Mouse (Mus musculus): ENCODE measurements around the gene Bhmt. TPM values are rescaled to one million over a fixed set of nuclear protein-coding genes. Genes with fewer than 3 reads are reported as not detected.

Bhmt gene
- polyA plus RNA-seq, 1 experiment from 2014 or later = not detected

DNA sequence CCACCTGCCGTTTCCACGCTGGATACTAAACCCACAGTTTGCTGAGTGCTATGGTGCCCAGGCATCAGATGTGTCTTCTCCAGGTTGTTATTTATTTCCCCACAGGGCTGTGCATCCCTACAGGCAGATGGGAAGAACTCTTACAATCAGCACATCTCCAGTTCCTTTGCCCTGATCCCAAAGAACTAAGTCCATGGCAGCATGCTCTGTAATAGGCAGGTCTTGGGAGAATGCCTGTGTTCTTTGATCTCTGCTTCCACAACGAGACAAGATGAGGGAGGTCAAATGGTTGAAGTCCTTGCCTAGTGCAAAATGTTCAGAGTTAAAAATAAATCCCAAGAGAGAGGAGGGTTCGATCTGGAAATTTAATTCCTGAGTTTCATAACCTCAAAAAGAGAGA, 1.9 kb upstream of the Bhmt start:
- DNase-seq (ENCODE audit: low spot score) = no peak
- WGBS = 74% methylated on average over 4 of the region's 4 CpGs
- H3K4me3 ChIP-seq = no peak overlapping the region
- H3K36me3 ChIP-seq = no peaks in the 10 kb centered on the region
- no peaks in the 10 kb centered on the region for H3K9me3 ChIP-seq (replicated peaks)
- H3K4me1 ChIP-seq = peaks cover 6% of the 10 kb centered on the region; the same call in 1 of the 2 replicates
- H3K27me3 ChIP-seq (ENCODE audit: low read depth, poor library complexity, severe bottlenecking) = no peaks in the 10 kb centered on the region
- no peak overlapping the region for H3K27ac ChIP-seq

DNA sequence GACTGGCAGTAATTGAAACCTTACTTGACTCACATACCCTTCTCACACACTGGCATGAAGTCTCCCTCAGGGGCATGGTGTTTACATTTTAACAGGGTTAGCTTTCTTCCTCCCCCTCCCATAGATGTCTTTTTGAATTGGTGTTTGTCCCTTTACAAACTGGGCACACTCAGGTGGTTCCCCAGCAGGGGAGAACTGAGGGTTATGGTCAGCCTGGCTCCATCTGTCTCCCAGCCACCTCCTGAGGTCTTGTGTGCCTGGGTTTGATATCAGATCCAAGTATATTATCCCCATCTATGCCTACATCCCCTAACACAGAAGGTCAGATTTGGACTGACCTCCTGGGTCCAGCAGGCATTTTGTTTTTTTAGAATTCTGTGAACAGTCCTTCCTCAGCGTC, 1.2 kb downstream of the Bhmt start:
- 76% methylated on average over 1 of the region's 1 CpGs for WGBS
- no peak overlapping the region for H3K4me3 ChIP-seq
- no peak overlapping the region for H3K27ac ChIP-seq
- DNase-seq (ENCODE audit: low spot score) = no peak
- H3K36me3 ChIP-seq = no peaks in the 10 kb centered on the region
- H3K4me1 ChIP-seq = peaks cover 6% of the 10 kb centered on the region; the same call in 1 of the 2 replicates
- H3K9me3 ChIP-seq (replicated peaks) = no peaks in the 10 kb centered on the region
- H3K27me3 ChIP-seq (ENCODE audit: low read depth, poor library complexity, severe bottlenecking) = no peaks in the 10 kb centered on the region

GRCm38 (mm10) chr13:93632927-93633326, 4.8 kb downstream of the Bhmt start:
- Histone ChIP-seq H3K4me3 (no peak overlapping the region), H3K36me3 (no peaks in the 10 kb centered on the region), H3K27me3 (ENCODE audit: low read depth, poor library complexity, severe bottlenecking) (no peaks in the 10 kb centered on the region), H3K4me1 (peaks cover 16% of the 10 kb centered on the region), H3K9me3 (replicated peaks) (no peaks in the 10 kb centered on the region), H3K27ac (no peak overlapping the region)
- no peak for DNase-seq (ENCODE audit: low spot score)
- WGBS = 84% methylated on average over 5 of the region's 5 CpGs

GRCm38 (mm10) chr13:93630941-93631705, 6.6 kb downstream of the Bhmt start:
- 82% methylated on average over 10 of the region's 10 CpGs for WGBS
- Histone ChIP-seq H3K36me3 (no peaks in the 10 kb centered on the region), H3K4me1 (peaks cover 10% of the 10 kb centered on the region), H3K9me3 (replicated peaks) (no peaks in the 10 kb centered on the region), H3K27me3 (ENCODE audit: low read depth, poor library complexity, severe bottlenecking) (no peaks in the 10 kb centered on the region), H3K27ac (no peak overlapping the region), H3K4me3 (no peak overlapping the region)
- DNase-seq (ENCODE audit: low spot score) = no peak

- no peak overlapping the region for H3K27ac ChIP-seq
- H3K27me3 ChIP-seq (ENCODE audit: low read depth, poor library complexity, severe bottlenecking) = no peaks in the 10 kb centered on the region
- no peak for DNase-seq (ENCODE audit: low spot score)
- no peak overlapping the region for H3K4me3 ChIP-seq
- H3K4me1 ChIP-seq = peaks cover 10% of the 10 kb centered on the region
- 27% methylated on average over 6 of the region's 6 CpGs for WGBS
- H3K9me3 ChIP-seq (replicated peaks) = no peaks in the 10 kb centered on the region
- no peaks in the 10 kb centered on the region for H3K36me3 ChIP-seq
Measured at GRCm38 (mm10) chr13:93628861-93629260, 8.9 kb downstream of the Bhmt start.

- DNase-seq (ENCODE audit: low spot score) = no peak
- H3K27ac ChIP-seq = no peak overlapping the region
- no peaks in the 10 kb centered on the region for H3K27me3 ChIP-seq (ENCODE audit: low read depth, poor library complexity, severe bottlenecking)
- 60% methylated on average over 6 of the region's 6 CpGs for WGBS
- H3K4me1 ChIP-seq = peaks cover 3% of the 10 kb centered on the region; the same call in 1 of the 2 replicates
- H3K4me3 ChIP-seq = no peak overlapping the region
- H3K9me3 ChIP-seq (replicated peaks) = no peaks in the 10 kb centered on the region
- H3K36me3 ChIP-seq = no peaks in the 10 kb centered on the region
Measured at GRCm38 (mm10) chr13:93614361-93614948, 23.3 kb downstream of the Bhmt start.

- Histone ChIP-seq H3K27me3 (ENCODE audit: low read depth, poor library complexity, severe bottlenecking) (no peaks in the 10 kb centered on the region), H3K36me3 (no peaks in the 10 kb centered on the region), H3K9me3 (replicated peaks) (no peaks in the 10 kb centered on the region), H3K27ac (no peak overlapping the region), H3K4me1 (peaks cover 3% of the 10 kb centered on the region; the same call in 1 of the 2 replicates), H3K4me3 (no peak overlapping the region)
- DNase-seq (ENCODE audit: low spot score) = no peak
- WGBS = 81% methylated on average over 4 of the region's 4 CpGs
Measured at GRCm38 (mm10) chr13:93613771-93614170, 24.0 kb downstream of the Bhmt start.

DNA sequence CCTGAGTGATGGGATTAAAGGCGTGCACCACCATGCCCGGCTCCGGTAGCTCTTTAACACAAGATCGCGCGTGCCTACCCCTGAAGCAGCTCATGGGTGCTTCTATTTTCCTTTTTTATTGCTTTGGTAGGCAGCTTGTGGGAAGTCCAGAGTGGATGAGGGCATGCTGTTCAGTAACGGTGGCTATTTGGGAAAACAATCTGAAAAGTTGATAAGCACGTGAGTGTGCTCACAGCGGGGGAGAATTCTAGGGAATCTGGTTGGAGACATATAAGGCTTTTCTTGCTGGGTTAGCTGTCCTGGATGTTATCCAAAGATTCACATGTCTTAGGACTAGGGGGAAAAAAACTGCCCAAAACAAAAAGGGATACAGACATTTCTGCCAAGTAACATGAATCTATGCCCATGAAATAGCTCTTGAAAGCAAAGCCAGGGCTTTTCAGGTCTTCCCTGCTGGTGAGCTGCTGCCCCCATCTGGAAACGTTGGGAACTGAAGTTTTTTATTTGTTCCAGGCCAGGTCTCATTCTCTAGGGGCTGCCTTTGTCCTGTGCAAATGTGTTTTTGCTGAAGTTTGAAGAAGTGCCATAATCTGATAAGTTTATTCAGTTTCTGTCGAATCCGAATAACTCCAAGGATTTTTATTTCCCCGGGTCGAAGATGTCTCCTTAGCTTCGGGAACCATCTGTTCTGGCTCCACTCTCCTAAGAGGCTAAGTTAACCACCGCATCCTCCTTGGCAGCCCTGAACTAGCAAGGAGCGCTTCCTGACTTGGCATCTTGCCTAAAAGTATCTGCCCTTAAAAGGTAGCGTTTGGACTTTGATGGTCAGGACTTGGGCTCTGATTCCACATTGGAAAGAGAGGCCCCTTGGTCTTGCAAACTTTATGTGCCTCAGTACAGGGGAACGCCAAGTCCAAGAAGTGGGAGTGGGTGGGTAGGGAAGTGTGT, 24.8 kb downstream of the Bhmt start:
- Histone ChIP-seq H3K36me3 (no peaks in the 10 kb centered on the region), H3K9me3 (replicated peaks) (no peaks in the 10 kb centered on the region), H3K27ac (no peak overlapping the region), H3K4me3 (no peak overlapping the region), H3K4me1 (peaks cover 3% of the 10 kb centered on the region; the same call in 1 of the 2 replicates), H3K27me3 (ENCODE audit: low read depth, poor library complexity, severe bottlenecking) (no peaks in the 10 kb centered on the region)
- WGBS = 63% methylated on average over 19 of the region's 19 CpGs
- peak; percentile 76 for DNase-seq (ENCODE audit: low spot score)

GRCm38 (mm10) chr13:93608476-93608875, 29.3 kb downstream of the Bhmt start:
- no peaks in the 10 kb centered on the region for H3K9me3 ChIP-seq (replicated peaks)
- no peak overlapping the region for H3K27ac ChIP-seq
- no peaks in the 10 kb centered on the region for H3K36me3 ChIP-seq
- no peaks in the 10 kb centered on the region for H3K27me3 ChIP-seq (ENCODE audit: low read depth, poor library complexity, severe bottlenecking)
- H3K4me3 ChIP-seq = no peak overlapping the region
- peaks cover 3% of the 10 kb centered on the region; the same call in 1 of the 2 replicates for H3K4me1 ChIP-seq
- no peak for DNase-seq (ENCODE audit: low spot score)
- WGBS = 93% methylated on average over 2 of the region's 2 CpGs

GRCm38 (mm10) chr13:93607701-93608100, 30.1 kb downstream of the Bhmt start:
- no peaks in the 10 kb centered on the region for H3K36me3 ChIP-seq
- no peak for DNase-seq (ENCODE audit: low spot score)
- 92% methylated on average over 3 of the region's 3 CpGs for WGBS

GRCm38 (mm10) chr13:93606868-93607578, 30.7 kb downstream of the Bhmt start:
- H3K4me1 ChIP-seq = no peaks in the 10 kb centered on the region
- H3K4me3 ChIP-seq = no peak overlapping the region
- 85% methylated on average over 13 of the region's 13 CpGs for WGBS
- H3K27me3 ChIP-seq (ENCODE audit: low read depth, poor library complexity, severe bottlenecking) = no peaks in the 10 kb centered on the region
- H3K27ac ChIP-seq = no peak overlapping the region
- H3K9me3 ChIP-seq (replicated peaks) = no peaks in the 10 kb centered on the region
- no peaks in the 10 kb centered on the region for H3K36me3 ChIP-seq
- DNase-seq (ENCODE audit: low spot score) = no peak

More at GRCm38 (mm10) chr13:93607701-93608100, 30.1 kb downstream of the Bhmt start:
- peaks cover 2% of the 10 kb centered on the region; the same call in 1 of the 2 replicates for H3K4me1 ChIP-seq
- H3K27ac ChIP-seq = no peak overlapping the region
- H3K9me3 ChIP-seq (replicated peaks) = no peaks in the 10 kb centered on the region
- no peak overlapping the region for H3K4me3 ChIP-seq
- no peaks in the 10 kb centered on the region for H3K27me3 ChIP-seq (ENCODE audit: low read depth, poor library complexity, severe bottlenecking)

GRCm38 (mm10) chr13:93604698-93605097, 33.1 kb downstream of the Bhmt start:
- Histone ChIP-seq H3K9me3 (replicated peaks) (no peaks in the 10 kb centered on the region), H3K4me1 (no peaks in the 10 kb centered on the region), H3K27ac (no peak overlapping the region), H3K36me3 (no peaks in the 10 kb centered on the region), H3K4me3 (no peak overlapping the region), H3K27me3 (ENCODE audit: low read depth, poor library complexity, severe bottlenecking) (no peaks in the 10 kb centered on the region)
- DNase-seq (ENCODE audit: low spot score) = no peak
- 84% methylated on average over 4 of the region's 4 CpGs for WGBS

All from limb, embryonic 10.5 days (tissue).